Mouse (Mus musculus) embryonic facial prominence, embryonic 11.5 days (tissue): ENCODE measurements around the gene H2-Q10. TPM values are rescaled to one million over a fixed set of nuclear protein-coding genes. Genes with fewer than 3 reads are reported as not detected.
"Not testable (repeated sequence)": the region's sequence is repeated elsewhere in the genome, so short reads cannot be mapped to it uniquely, and the experiment has no call there.

Experiments used
- ATAC-seq: fragments of 200-750 bp; cut with Nextera tagmentation; replicated peaks from 2 replicates; pipeline ENCODE4 v1.8.0; 2017; ENCODE audit warnings: low read depth; ENCODE audit not compliant: insufficient number of reproducible peaks, low FRiP score, low TSS enrichment
- DNase-seq: peaks from one replicate; pipeline ENCODE4 v3.0.0-alpha.2; 2015; ENCODE audit warnings: low spot score
- H3K27ac ChIP-seq: fragments of 300-500 bp; sonication (generic); replicated peaks from 2 replicates; pipeline ENCODE4 v1.5.1; 2014; ENCODE audit warnings: mild to moderate bottlenecking, low read depth, low read length, control low read depth
- H3K27me3 ChIP-seq: fragments of 300-500 bp; sonication (generic); 2 replicates; pipeline ENCODE4 v1.6.1; 2014; ENCODE audit warnings: mild to moderate bottlenecking, low read length, moderate library complexity, mixed read lengths; ENCODE audit not compliant: control insufficient read depth, insufficient read depth
- H3K36me3 ChIP-seq: fragments of 300-500 bp; sonication (generic); replicated peaks from 2 replicates; pipeline ENCODE4 v1.6.1; 2014; ENCODE audit warnings: low read depth, mild to moderate bottlenecking, low read length, moderate library complexity, mixed read lengths; ENCODE audit not compliant: control insufficient read depth, insufficient read depth
- H3K4me1 ChIP-seq: fragments of 300-500 bp; sonication (generic); 2 replicates; pipeline ENCODE4 v1.6.1; 2014; ENCODE audit warnings: low read length, mixed read lengths; ENCODE audit not compliant: control insufficient read depth, insufficient read depth
- H3K4me2 ChIP-seq: fragments of 300-500 bp; sonication (generic); 2 replicates; pipeline ENCODE4 v1.6.1; 2014; ENCODE audit warnings: low read depth, mild to moderate bottlenecking, control low read depth, low read length, moderate library complexity
- H3K4me3 ChIP-seq: fragments of 300-500 bp; sonication (generic); 2 replicates; pipeline ENCODE4 v1.5.1; 2014; ENCODE audit warnings: low read depth, low read length, control low read depth
- H3K9ac ChIP-seq: fragments of 300-500 bp; sonication (generic); replicated peaks from 2 replicates; pipeline ENCODE4 v1.6.1; 2014; ENCODE audit warnings: mild to moderate bottlenecking, control low read depth, low read length
- H3K9me3 ChIP-seq: fragments of 300-500 bp; sonication (generic); replicated peaks from 2 replicates; pipeline ENCODE4 v1.6.1; 2016; ENCODE audit warnings: mild to moderate bottlenecking, low read length, inconsistent platforms, mixed read lengths; ENCODE audit not compliant: control insufficient read depth
- WGBS: fragments of 180-500 bp; shearing (Covaris S2); extraction: QIAGEN DNeasy Blood & Tissue Kit; methylation state at CpG from one replicate; pipeline ENCODE4 v1.1.7; 2014; 5-methylcytosine and 5-hydroxymethylcytosine counted together
- polyA plus RNA-seq: library from polyadenylated mRNA; unstranded; fragments of >200 nt; fragmentation: Nextera tagmentation; extraction: Ambion mirVana; gene quantifications from 2 replicates; pipeline ENCODE4 v1.2.1, GENCODE M21; 2014

Gene H2-Q10
- polyA plus RNA-seq, 1 experiment from 2014 or later: 0.18 TPM

DNA sequence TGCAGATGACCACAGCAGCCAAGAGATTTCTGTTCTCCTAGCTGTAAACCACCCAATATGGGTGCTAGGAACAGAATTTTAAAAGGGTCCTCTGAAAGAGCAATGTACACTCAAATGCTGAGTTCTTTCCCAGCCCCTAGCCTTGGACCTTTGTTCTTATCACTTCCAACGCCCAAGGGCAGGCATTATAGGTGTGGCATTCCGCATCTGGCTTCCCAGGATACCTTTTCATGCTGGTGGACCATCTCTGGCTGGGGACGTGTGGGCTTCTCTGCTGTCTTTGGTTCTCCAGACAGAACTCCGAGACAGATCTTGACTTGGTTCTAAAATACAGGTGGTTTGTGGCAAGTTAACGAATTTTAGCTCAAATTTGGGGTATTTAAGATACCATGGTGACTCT is 32.9 kb downstream of the H2-Q10 start:
- H3K27me3 ChIP-seq: peaks cover 22% of the 10 kb centered on the region
- DNase-seq (no peak), ATAC-seq (no peak)
- 40% methylated on average over 5 of the region's 5 CpGs for WGBS
- no peak overlapping the region for H3K4me2 ChIP-seq
- H3K27ac ChIP-seq: peak overlapping the region; percentile 25; the same call in 1 of the 2 replicates
- no peak overlapping the region for H3K4me3 ChIP-seq
- no peaks in the 10 kb centered on the region for H3K36me3 ChIP-seq
- H3K4me1 ChIP-seq: no peaks in the 10 kb centered on the region
- H3K9me3 ChIP-seq: no peaks in the 10 kb centered on the region
- 0 out of 2 replicates have a peak overlapping the region, but pooled peaks have one; percentile 5 for H3K9ac ChIP-seq

- DNase-seq: no peak
- WGBS: 19% methylated on average over 5 of the region's 5 CpGs
- H3K9ac ChIP-seq: no peak overlapping the region
- H3K4me3 ChIP-seq: no peak overlapping the region
- H3K4me1 ChIP-seq: no peaks in the 10 kb centered on the region
- H3K4me2 ChIP-seq: no peak overlapping the region
- no peaks in the 10 kb centered on the region for H3K9me3 ChIP-seq
- no peaks in the 10 kb centered on the region for H3K36me3 ChIP-seq
- H3K27ac ChIP-seq: no peak overlapping the region
- ATAC-seq: no peak
- H3K27me3 ChIP-seq: peaks cover 26% of the 10 kb centered on the region
Observed at GRCm38 (mm10) chr17:35503849-35504248, 34.0 kb downstream of the H2-Q10 start.

GRCm38 (mm10) chr17:35504628-35505481 is 35.0 kb downstream of the H2-Q10 start:
- peaks cover 26% of the 10 kb centered on the region for H3K27me3 ChIP-seq
- no peak overlapping the region for H3K4me3 ChIP-seq
- H3K4me1 ChIP-seq: no peaks in the 10 kb centered on the region
- H3K27ac ChIP-seq: no peak overlapping the region
- WGBS: 9% methylated on average over 8 of the region's 8 CpGs
- H3K9me3 ChIP-seq: no peaks in the 10 kb centered on the region
- no peak for ATAC-seq
- H3K9ac ChIP-seq: no peak overlapping the region
- no peak overlapping the region for H3K4me2 ChIP-seq
- no peak for DNase-seq
- no peaks in the 10 kb centered on the region for H3K36me3 ChIP-seq

GRCm38 (mm10) chr17:35505776-35506175 is 35.9 kb downstream of the H2-Q10 start, which contains the start of gene Pou5f1:
Gene Pou5f1 (plus strand): TSS chr17:35506018.
- Histone ChIP-seq H3K36me3 (no peaks in the 10 kb centered on the region), H3K4me1 (no peaks in the 10 kb centered on the region), H3K9me3 (no peaks in the 10 kb centered on the region), H3K4me2 (no peak within 1 kb of the TSS), H3K9ac (no peak within 1 kb of the TSS), H3K4me3 (no peak within 1 kb of the TSS), H3K27ac (no peak within 1 kb of the TSS), H3K27me3 (peaks cover 26% of the 10 kb centered on the region)
- DNase-seq (no peak), ATAC-seq (no peak)
- 17% methylated on average over 13 of the region's 13 CpGs for WGBS

DNA sequence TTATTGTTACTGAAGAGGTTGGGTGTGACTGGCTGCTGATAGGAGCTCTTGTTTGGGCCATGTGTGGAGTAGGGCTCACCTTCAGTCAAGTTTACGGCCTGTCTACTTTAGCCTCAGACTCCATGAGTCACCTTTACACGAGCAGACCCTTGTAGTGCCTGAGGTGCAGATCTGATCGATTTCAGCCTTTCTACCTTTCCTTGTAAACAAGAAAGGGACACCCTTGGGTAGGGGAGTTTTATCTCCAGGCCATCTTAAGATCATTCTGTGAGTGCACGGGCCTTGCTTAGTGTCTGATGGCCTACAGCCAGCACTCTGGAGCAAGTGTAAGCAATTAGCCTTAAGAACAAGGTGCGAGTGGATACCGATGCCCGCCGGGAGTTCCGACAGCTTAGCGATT is 37.0 kb downstream of the H2-Q10 start:
- H3K9ac ChIP-seq: no peak overlapping the region
- H3K27ac ChIP-seq: no peak overlapping the region
- H3K4me1 ChIP-seq: no peaks in the 10 kb centered on the region
- 8% methylated on average over 10 of the region's 10 CpGs for WGBS
- no peak overlapping the region for H3K4me3 ChIP-seq
- H3K9me3 ChIP-seq: no peaks in the 10 kb centered on the region
- ATAC-seq (no peak), DNase-seq (no peak)
- peaks cover 26% of the 10 kb centered on the region for H3K27me3 ChIP-seq
- H3K4me2 ChIP-seq: no peak overlapping the region
- no peaks in the 10 kb centered on the region for H3K36me3 ChIP-seq

DNA sequence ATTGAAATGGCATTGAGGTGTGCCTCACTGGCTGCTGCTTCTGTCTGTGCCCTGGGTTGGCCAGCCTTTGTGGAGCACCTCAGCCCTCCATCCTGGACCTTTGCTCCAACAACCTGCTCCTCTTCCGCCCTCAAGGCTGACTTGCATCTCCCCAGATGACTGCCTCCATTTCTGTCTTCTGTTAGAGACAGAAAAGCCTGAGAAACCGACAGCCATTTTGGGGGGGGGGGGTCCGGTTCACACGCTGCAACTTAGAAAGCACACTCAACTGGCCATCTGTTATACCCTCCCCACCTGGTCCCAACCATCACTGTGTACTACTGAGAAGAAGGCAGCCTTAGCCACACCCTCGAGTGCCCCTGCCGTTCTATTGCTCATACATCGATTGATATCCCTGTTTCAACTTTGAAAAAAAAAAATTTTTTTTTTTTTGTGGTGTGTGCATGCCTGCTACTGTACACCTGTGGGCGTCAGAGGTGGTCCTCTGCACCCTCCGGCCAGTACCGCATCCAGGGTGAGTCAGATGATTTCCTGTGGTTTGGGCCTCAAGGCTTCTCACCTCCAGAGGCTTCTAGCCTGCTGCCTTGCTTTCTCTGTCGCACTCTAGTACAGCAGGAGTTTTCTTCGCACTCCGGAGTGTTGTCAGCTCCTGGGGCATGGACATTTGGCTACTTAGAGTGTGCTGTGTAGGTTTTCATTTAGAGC is 37.8 kb downstream of the H2-Q10 start:
- 22% methylated on average over 13 of the region's 13 CpGs for WGBS
- H3K4me3 ChIP-seq: no peak overlapping the region
- no peak overlapping the region for H3K27ac ChIP-seq
- no peaks in the 10 kb centered on the region for H3K4me1 ChIP-seq
- no peak overlapping the region for H3K4me2 ChIP-seq
- peaks cover 26% of the 10 kb centered on the region for H3K27me3 ChIP-seq
- ATAC-seq: no peak
- no peak for DNase-seq
- no peaks in the 10 kb centered on the region; the same call in 1 of the 2 replicates for H3K36me3 ChIP-seq
- H3K9me3 ChIP-seq: no peaks in the 10 kb centered on the region
- no peak overlapping the region for H3K9ac ChIP-seq

GRCm38 (mm10) chr17:35508279-35508678 is 38.4 kb downstream of the H2-Q10 start:
- H3K9me3 ChIP-seq, H3K36me3 ChIP-seq, H3K4me1 ChIP-seq, DNase-seq, H3K9ac ChIP-seq, H3K4me3 ChIP-seq, H3K27ac ChIP-seq, ATAC-seq, H3K4me2 ChIP-seq: not testable (repeated sequence)
- 51% methylated on average over 4 of the region's 5 CpGs for WGBS
- H3K27me3 ChIP-seq: peaks cover 26% of the 10 kb centered on the region

DNA sequence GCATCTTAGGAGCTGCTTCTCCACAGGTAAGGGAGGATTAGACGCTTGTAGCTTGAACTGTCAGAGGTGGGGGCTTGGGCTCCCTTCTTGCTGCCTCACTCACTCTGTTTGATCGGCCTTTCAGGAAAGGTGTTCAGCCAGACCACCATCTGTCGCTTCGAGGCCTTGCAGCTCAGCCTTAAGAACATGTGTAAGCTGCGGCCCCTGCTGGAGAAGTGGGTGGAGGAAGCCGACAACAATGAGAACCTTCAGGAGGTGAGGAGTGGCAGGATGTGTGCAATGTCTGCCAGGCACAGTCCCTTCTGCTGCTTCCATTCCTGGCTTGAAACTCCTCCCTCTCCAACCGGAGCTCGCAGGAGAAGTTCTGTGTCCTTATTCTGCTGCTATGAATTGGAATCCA is 39.4 kb downstream of the H2-Q10 start:
- H3K27ac ChIP-seq: no peak overlapping the region
- no peaks in the 10 kb centered on the region; the same call in 1 of the 2 replicates for H3K36me3 ChIP-seq
- no peak overlapping the region for H3K9ac ChIP-seq
- WGBS: 20% methylated on average over 8 of the region's 8 CpGs
- H3K4me1 ChIP-seq: no peaks in the 10 kb centered on the region
- no peak overlapping the region for H3K4me3 ChIP-seq
- DNase-seq: peak; percentile 73
- no peaks in the 10 kb centered on the region for H3K9me3 ChIP-seq
- 0 out of 2 replicates have a peak, but pooled peaks have one; percentile 6 for ATAC-seq
- H3K27me3 ChIP-seq: peaks cover 26% of the 10 kb centered on the region
- H3K4me2 ChIP-seq: no peak overlapping the region
